Mouse (Mus musculus) gonadal fat pad, adult 2 months (tissue): ENCODE data around the gene Lonp2. TPM values are rescaled to one million over a fixed set of nuclear protein-coding genes. Genes with fewer than 3 reads are reported as not detected.

Source experiments
- DNase-seq: peaks from one replicate; pipeline ENCODE4 v3.0.0-alpha.2; 2012; ENCODE audit warnings: low read depth
- polyA plus RNA-seq: library from polyadenylated mRNA; depleted of rRNA; stranded (reverse); fragments of >200 nt; gene quantifications from 2 replicates; pipeline ENCODE4 v1.2.3, GENCODE M21; 2012; rRNA removed

The Lonp2 gene
- polyA plus RNA-seq, 1 experiment = 92.7 TPM

GRCm38 (mm10) chr8:86749842-86750241 lies 126.0 kb downstream of the Lonp2 start:
- no peak for DNase-seq

GRCm38 (mm10) chr8:86756948-86757733 lies 133.3 kb downstream of the Lonp2 start:
- DNase-seq = no peak

GRCm38 (mm10) chr8:86758651-86759050 lies 134.8 kb downstream of the Lonp2 start:
- DNase-seq = no peak

GRCm38 (mm10) chr8:86759090-86759491 lies 135.2 kb downstream of the Lonp2 start:
- no peak for DNase-seq

GRCm38 (mm10) chr8:86760746-86761145 lies 136.9 kb downstream of the Lonp2 start:
- no peak for DNase-seq

- no peak for DNase-seq
Observed at GRCm38 (mm10) chr8:86762806-86763205, 139.0 kb downstream of the Lonp2 start.

GRCm38 (mm10) chr8:86765155-86765554 lies 141.3 kb downstream of the Lonp2 start:
- DNase-seq = no peak

GRCm38 (mm10) chr8:86765669-86766068 lies 141.8 kb downstream of the Lonp2 start:
- DNase-seq = no peak

- peak; percentile 92 for DNase-seq
Observed at GRCm38 (mm10) chr8:86766548-86767211, 142.8 kb downstream of the Lonp2 start.

- DNase-seq = peak; percentile 99
Observed at GRCm38 (mm10) chr8:86768499-86768898, 144.7 kb downstream of the Lonp2 start.

- peak; percentile 98 for DNase-seq
Observed at GRCm38 (mm10) chr8:86769945-86770715, 146.3 kb downstream of the Lonp2 start.

Other genes starting within 250 kb of the Lonp2 start
- 0.28 and 0.37 TPM in 2 replicates for gene Abcc12, start 43.4 kb upstream of the Lonp2 start, polyA plus RNA-seq
- 2.9 and 5.5 TPM in 2 replicates for gene Gm10638, start 121.7 kb downstream of the Lonp2 start, polyA plus RNA-seq
- gene Siah1a, start 121.9 kb downstream of the Lonp2 start, polyA plus RNA-seq = 18.8 and 21.5 TPM in 2 replicates